Mouse (Mus musculus) midbrain, embryonic 11.5 days (tissue): ENCODE measurements around the gene Rapgef3. TPM values are rescaled to one million over a fixed set of nuclear protein-coding genes. Genes with fewer than 3 reads are reported as not detected.

Experiments
- ATAC-seq: fragments of 200-750 bp; cut with Nextera tagmentation; 2 replicates; pipeline ENCODE4 v1.8.0; 2017; ENCODE audit warnings: moderate TSS enrichment, moderate library complexity; ENCODE audit not compliant: low FRiP score
- DNase-seq: peaks from one replicate; pipeline ENCODE4 v3.0.0; 2015; ENCODE audit warnings: low spot score; ENCODE audit errors: missing footprints
- H3K27ac ChIP-seq: fragments of 300-500 bp; sonication (generic); 2 replicates; pipeline ENCODE4 v1.5.1; 2014; ENCODE audit warnings: low read depth, low read length
- H3K27me3 ChIP-seq: fragments of 300-500 bp; sonication (generic); 2 replicates; pipeline ENCODE4 v1.6.1; 2014; ENCODE audit warnings: mild to moderate bottlenecking, low read length, moderate library complexity, mixed read lengths; ENCODE audit not compliant: control insufficient read depth, insufficient read depth
- H3K36me3 ChIP-seq: fragments of 300-500 bp; sonication (generic); 2 replicates; pipeline ENCODE4 v1.6.1; 2014; ENCODE audit warnings: mild to moderate bottlenecking, low read length, moderate library complexity, mixed read lengths; ENCODE audit not compliant: control insufficient read depth, insufficient read depth
- H3K4me1 ChIP-seq: fragments of 300-500 bp; sonication (generic); 2 replicates; pipeline ENCODE4 v1.6.1; 2014; ENCODE audit warnings: low read length; ENCODE audit not compliant: control insufficient read depth, insufficient read depth
- H3K4me2 ChIP-seq: fragments of 300-500 bp; sonication (generic); 2 replicates; pipeline ENCODE4 v1.6.1; 2014; ENCODE audit warnings: mild to moderate bottlenecking, moderate library complexity
- H3K4me3 ChIP-seq: fragments of 300-500 bp; sonication (generic); 2 replicates; pipeline ENCODE4 v1.5.1; 2014; ENCODE audit warnings: low read depth, low read length
- H3K9ac ChIP-seq: fragments of 300-500 bp; sonication (generic); 2 replicates; pipeline ENCODE4 v1.6.1; 2014; ENCODE audit warnings: low read length
- H3K9me3 ChIP-seq: fragments of 300-500 bp; sonication (generic); 2 replicates; pipeline ENCODE4 v1.6.1; 2016; ENCODE audit warnings: low read length; ENCODE audit not compliant: control insufficient read depth
- WGBS: fragments of 180-500 bp; shearing (Covaris S2); extraction: QIAGEN DNeasy Blood & Tissue Kit; methylation state at CpG from one replicate; pipeline ENCODE4 v1.1.7; 2014; 5-methylcytosine and 5-hydroxymethylcytosine counted together
- polyA plus RNA-seq: library from polyadenylated mRNA; unstranded; fragments of >200 nt; fragmentation: Nextera tagmentation; extraction: Ambion mirVana; gene quantifications from 2 replicates; pipeline ENCODE4 v1.2.1, GENCODE M21; 2014

Gene Rapgef3
- 3.0 and 3.2 TPM in 2 replicates for polyA plus RNA-seq

GRCm38 (mm10) chr15:97767280-97768186, at the start of gene Rapgef3:
Rapgef3 (minus strand) TSS chr15:97767972.
- DNase-seq (peak; percentile 97), ATAC-seq (peak; percentile 84)

GRCm38 (mm10) chr15:97816199-97816994, 48.6 kb upstream of the Rapgef3 start:
- 92% methylated on average over 17 of the region's 17 CpGs for WGBS
- H3K27ac ChIP-seq, result no peak overlapping the region
- no peaks in the 10 kb centered on the region; the same call in 1 of the 2 replicates for H3K36me3 ChIP-seq
- peaks cover 4% of the 10 kb centered on the region for H3K4me1 ChIP-seq
- no peaks in the 10 kb centered on the region for H3K9me3 ChIP-seq
- no peak overlapping the region for H3K4me2 ChIP-seq
- no peaks in the 10 kb centered on the region for H3K27me3 ChIP-seq
- H3K9ac ChIP-seq, result no peak overlapping the region
- ATAC-seq (no peak), DNase-seq (no peak)
- no peak overlapping the region for H3K4me3 ChIP-seq

More at GRCm38 (mm10) chr15:97767280-97768186, at the start of gene Rapgef3:
- under 1% methylated on average over 42 of the region's 44 CpGs for WGBS
- Histone ChIP-seq H3K36me3 (no peaks in the 10 kb centered on the region), H3K4me2 (peak within 1 kb of the TSS; percentile 93), H3K4me3 (peak within 1 kb of the TSS; percentile 39), H3K27ac (no peak within 1 kb of the TSS), H3K4me1 (peaks cover 19% of the 10 kb centered on the region), H3K9me3 (no peaks in the 10 kb centered on the region), H3K9ac (peak within 1 kb of the TSS; percentile 62), H3K27me3 (peaks cover 22% of the 10 kb centered on the region)

GRCm38 (mm10) chr15:97815254-97815653, 47.5 kb upstream of the Rapgef3 start:
- no peaks in the 10 kb centered on the region for H3K9me3 ChIP-seq
- H3K4me1 ChIP-seq, result peaks cover 4% of the 10 kb centered on the region
- no peak for DNase-seq
- 88% methylated on average over 4 of the region's 4 CpGs for WGBS
- no peak for ATAC-seq
- H3K27me3 ChIP-seq, result no peaks in the 10 kb centered on the region
- no peaks in the 10 kb centered on the region; the same call in 1 of the 2 replicates for H3K36me3 ChIP-seq
- H3K9ac ChIP-seq, result no peak overlapping the region
- H3K4me3 ChIP-seq, result no peak overlapping the region
- no peak overlapping the region for H3K4me2 ChIP-seq
- H3K27ac ChIP-seq, result no peak overlapping the region

GRCm38 (mm10) chr15:97814703-97815102, 46.9 kb upstream of the Rapgef3 start:
- peaks cover 4% of the 10 kb centered on the region for H3K4me1 ChIP-seq
- no peak overlapping the region for H3K9ac ChIP-seq
- no peaks in the 10 kb centered on the region for H3K27me3 ChIP-seq
- no peak for DNase-seq
- no peak overlapping the region for H3K27ac ChIP-seq
- ATAC-seq, result no peak
- no peak overlapping the region for H3K4me3 ChIP-seq
- WGBS, result 66% methylated on average over 5 of the region's 5 CpGs
- no peaks in the 10 kb centered on the region; the same call in 1 of the 2 replicates for H3K36me3 ChIP-seq
- H3K9me3 ChIP-seq, result no peaks in the 10 kb centered on the region
- no peak overlapping the region for H3K4me2 ChIP-seq

- no peak for DNase-seq
- no peak overlapping the region for H3K4me2 ChIP-seq
- no peak overlapping the region for H3K9ac ChIP-seq
- no peaks in the 10 kb centered on the region for H3K27me3 ChIP-seq
- 44% methylated on average over 21 of the region's 21 CpGs for WGBS
- ATAC-seq, result no peak
- peaks cover 4% of the 10 kb centered on the region for H3K4me1 ChIP-seq
- no peaks in the 10 kb centered on the region for H3K9me3 ChIP-seq
- no peak overlapping the region for H3K4me3 ChIP-seq
- no peak overlapping the region; the same call in 1 of the 2 replicates for H3K27ac ChIP-seq
- H3K36me3 ChIP-seq, result no peaks in the 10 kb centered on the region; the same call in 1 of the 2 replicates
Observed at GRCm38 (mm10) chr15:97813452-97814204, 45.9 kb upstream of the Rapgef3 start.

GRCm38 (mm10) chr15:97812875-97813274, 45.1 kb upstream of the Rapgef3 start:
- ATAC-seq, result no peak
- H3K27ac ChIP-seq, result no peak overlapping the region
- 76% methylated on average over 7 of the region's 7 CpGs for WGBS

GRCm38 (mm10) chr15:97812126-97812525, 44.4 kb upstream of the Rapgef3 start:
- Histone ChIP-seq H3K36me3 (peaks cover 3% of the 10 kb centered on the region; the same call in 1 of the 2 replicates), H3K9me3 (no peaks in the 10 kb centered on the region), H3K27ac (no peak overlapping the region), H3K9ac (0 out of 2 replicates have a peak overlapping the region, but pooled peaks have one; percentile 12), H3K27me3 (no peaks in the 10 kb centered on the region), H3K4me2 (no peak overlapping the region), H3K4me1 (peaks cover 4% of the 10 kb centered on the region), H3K4me3 (no peak overlapping the region)
- ATAC-seq (no peak), DNase-seq (no peak)
- 81% methylated on average over 6 of the region's 6 CpGs for WGBS

More at GRCm38 (mm10) chr15:97812875-97813274, 45.1 kb upstream of the Rapgef3 start:
- Histone ChIP-seq H3K4me2 (no peak overlapping the region), H3K9me3 (no peaks in the 10 kb centered on the region), H3K9ac (no peak overlapping the region), H3K4me1 (peaks cover 4% of the 10 kb centered on the region), H3K27me3 (no peaks in the 10 kb centered on the region), H3K36me3 (no peaks in the 10 kb centered on the region; the same call in 1 of the 2 replicates), H3K4me3 (no peak overlapping the region)
- DNase-seq, result no peak

- DNase-seq (no peak), ATAC-seq (no peak)
- H3K4me2 ChIP-seq, result no peak overlapping the region
- H3K9ac ChIP-seq, result no peak overlapping the region
- no peak overlapping the region for H3K4me3 ChIP-seq
- 93% methylated on average over 9 of the region's 9 CpGs for WGBS
- H3K9me3 ChIP-seq, result no peaks in the 10 kb centered on the region
- H3K36me3 ChIP-seq, result peaks cover 4% of the 10 kb centered on the region; the same call in 1 of the 2 replicates
- no peak overlapping the region for H3K27ac ChIP-seq
- H3K27me3 ChIP-seq, result no peaks in the 10 kb centered on the region
- H3K4me1 ChIP-seq, result peaks cover 4% of the 10 kb centered on the region
Observed at GRCm38 (mm10) chr15:97811307-97811706, 43.5 kb upstream of the Rapgef3 start.
